Mouse (Mus musculus) spleen, adult 2 months (tissue): ENCODE results near the gene Gm43552. TPM values are rescaled to one million over a fixed set of nuclear protein-coding genes. Genes with fewer than 3 reads are reported as not detected.

Experiments
- DNase-seq, 2 experiments: peaks; one replicate each; pipeline versions ENCODE4 v3.0.0 to v3.0.0-alpha.2; 2012 to 2021; ENCODE audit warnings: low spot score in 2 of 2, low read depth in 1 of 2
- H3K27ac ChIP-seq: fragments of 200-500 bp; 2 replicates; pipeline ENCODE4 v1.5.1; 2012; ENCODE audit warnings: low read length, inconsistent platforms; ENCODE audit not compliant: insufficient read depth
- H3K27me3 ChIP-seq: fragments of 200-500 bp; 2 replicates; pipeline ENCODE4 v1.6.1; 2012; ENCODE audit warnings: mild to moderate bottlenecking, moderate library complexity, low read length, inconsistent platforms; ENCODE audit not compliant: control insufficient read depth, insufficient read depth
- H3K36me3 ChIP-seq: fragments of 200-500 bp; 2 replicates; pipeline ENCODE4 v1.6.1; 2012; ENCODE audit warnings: mild to moderate bottlenecking, low read length, inconsistent platforms; ENCODE audit not compliant: control insufficient read depth, insufficient read depth
- H3K4me1 ChIP-seq: fragments of 200-500 bp; 2 replicates; pipeline ENCODE4 v1.6.1; 2011; ENCODE audit warnings: inconsistent platforms; ENCODE audit not compliant: control insufficient read depth, insufficient read depth, insufficient read length
- H3K4me3 ChIP-seq: fragments of 200-500 bp; 2 replicates; pipeline ENCODE4 v1.5.1; 2011; ENCODE audit warnings: mild to moderate bottlenecking, inconsistent platforms; ENCODE audit not compliant: insufficient read depth, insufficient read length; ENCODE audit errors: extremely low read depth
- CTCF ChIP-seq: fragments of 200-500 bp; IDR thresholded peaks from 2 replicates; pipeline ENCODE4 v1.5.1; 2011; ENCODE audit warnings: mild to moderate bottlenecking, inconsistent platforms; ENCODE audit not compliant: insufficient read depth, insufficient read length, insufficient replicate concordance; ENCODE audit errors: extremely low read depth
- POLR2A ChIP-seq: fragments of 200-500 bp; IDR thresholded peaks from 2 replicates; pipeline ENCODE4 v1.6.1; 2011; ENCODE audit warnings: low read depth, low read length, inconsistent platforms
- WGBS: fragments of 180-500 bp; shearing (Covaris S2); methylation state at CpG from one replicate; pipeline ENCODE4 v1.1.7; 2018; 5-methylcytosine and 5-hydroxymethylcytosine counted together
- polyA plus RNA-seq: library from polyadenylated mRNA; depleted of rRNA; stranded (reverse); fragments of >200 nt; gene quantifications from 2 replicates; pipeline ENCODE4 v1.2.3, GENCODE M21; 2012

Gm43552 gene
- polyA plus RNA-seq, 1 experiment, result not detected

DNA sequence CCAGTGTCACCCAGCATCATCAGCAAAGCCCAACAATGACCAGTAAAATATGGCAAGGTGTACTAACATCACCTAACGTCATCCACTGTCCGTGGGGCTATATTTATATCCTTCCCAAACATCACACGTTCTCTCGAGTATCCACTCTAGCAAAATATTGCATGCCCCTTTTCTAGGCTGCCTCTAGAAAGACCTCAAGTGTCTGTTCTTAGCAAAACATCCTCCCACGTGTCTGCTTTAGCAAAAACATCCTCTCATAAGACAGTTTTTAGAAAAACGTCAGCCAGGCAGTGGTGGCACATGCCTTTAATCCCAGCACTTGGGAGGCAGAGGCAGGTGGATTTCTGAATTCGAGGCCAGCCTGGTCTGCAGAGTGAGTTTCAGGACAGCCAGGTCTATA is 7.6 kb upstream of the Gm43552 start:
- no peak overlapping the region for H3K27ac ChIP-seq
- no peaks in the 10 kb centered on the region for H3K27me3 ChIP-seq
- H3K4me3 ChIP-seq, result no peak overlapping the region
- H3K36me3 ChIP-seq, result no peaks in the 10 kb centered on the region
- no peaks in the 10 kb centered on the region for H3K4me1 ChIP-seq
- TF ChIP-seq CTCF, result no peak
- TF ChIP-seq POLR2A, result no peak
- 83% methylated on average over 7 of the region's 7 CpGs for WGBS
- no peak for DNase-seq

DNA sequence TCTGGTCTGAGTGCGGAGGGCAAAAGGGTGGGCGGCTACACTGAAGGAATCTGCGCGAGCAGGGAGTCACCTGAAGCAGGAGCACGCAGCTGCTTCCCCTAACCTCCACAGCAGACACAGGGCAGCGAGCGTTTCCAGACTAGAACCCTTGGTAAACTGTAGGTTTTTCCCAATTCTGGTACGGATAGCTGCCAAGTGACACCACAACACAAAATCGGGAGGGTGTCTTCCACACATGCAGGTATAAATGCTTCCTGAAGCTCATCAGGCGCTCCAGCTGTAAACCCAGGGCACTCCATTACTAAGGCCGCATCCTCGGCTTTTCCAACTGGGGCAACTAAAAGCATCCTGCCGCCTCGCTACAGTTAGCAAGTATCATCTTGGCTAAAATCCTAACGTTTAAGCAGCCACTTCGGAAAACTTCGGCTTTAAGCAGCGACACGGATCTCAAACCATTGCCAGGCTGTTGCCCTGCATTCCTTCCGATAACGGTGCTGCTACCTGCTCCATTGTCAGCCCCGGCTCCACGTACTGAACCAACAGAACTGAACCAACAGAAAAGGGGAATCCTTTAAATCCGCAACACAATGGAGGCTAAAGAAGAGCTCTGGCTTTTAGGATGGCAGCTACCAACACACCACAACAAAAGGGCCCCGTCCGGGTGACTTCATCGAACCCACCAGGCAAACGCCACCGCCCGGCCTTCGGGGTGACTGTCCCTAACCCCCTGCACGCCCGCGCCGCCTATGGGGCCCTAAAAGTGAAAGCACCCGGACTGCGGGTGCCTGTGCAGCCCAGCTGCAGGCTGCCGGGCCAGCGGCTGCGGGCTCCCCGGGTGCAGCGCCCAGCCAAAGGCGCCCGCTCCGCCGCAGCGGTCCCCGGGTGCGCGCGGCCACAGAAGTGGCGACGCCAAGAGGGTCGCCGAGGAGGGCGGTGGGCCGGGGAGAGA is 592 bp downstream of the Gm43552 start:
- TF ChIP-seq POLR2A (no peak), CTCF (peak; percentile 17; the same call in 1 of the 2 replicates)
- no peaks in the 10 kb centered on the region for H3K27me3 ChIP-seq
- peak overlapping the region; percentile 60 for H3K4me3 ChIP-seq
- DNase-seq, result peak; percentile 74 to 79
- under 1% methylated on average over 46 of the region's 57 CpGs for WGBS
- H3K36me3 ChIP-seq, result peaks cover 3% of the 10 kb centered on the region; the same call in 1 of the 2 replicates
- H3K4me1 ChIP-seq, result peaks cover 7% of the 10 kb centered on the region; the same call in 1 of the 2 replicates
- peak overlapping the region; percentile 93 for H3K27ac ChIP-seq

DNA sequence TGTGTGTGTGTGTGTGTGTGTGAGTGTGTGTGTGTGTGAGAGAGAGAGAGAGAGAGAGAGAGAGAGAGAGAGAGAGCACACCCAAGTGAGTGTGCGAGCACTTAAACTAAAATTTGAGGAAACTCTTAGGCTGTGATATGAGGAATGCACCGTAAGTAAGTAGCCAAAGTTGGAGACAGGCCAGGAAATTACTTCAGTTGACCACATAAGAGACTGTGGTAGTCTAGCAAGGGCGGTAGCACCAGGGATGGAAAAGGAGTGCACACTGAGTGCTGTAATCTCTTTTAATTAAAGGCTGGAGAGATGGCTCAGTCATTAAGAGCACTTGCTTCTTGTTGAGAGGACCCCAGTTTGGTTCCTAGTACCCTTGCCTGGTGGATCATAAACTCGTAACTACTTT is 2.8 kb downstream of the Gm43552 start:
- no peak for DNase-seq
- peak overlapping the region; percentile 16; the same call in 1 of the 2 replicates for H3K4me3 ChIP-seq
- no peaks in the 10 kb centered on the region for H3K27me3 ChIP-seq
- H3K36me3 ChIP-seq, result peaks cover 3% of the 10 kb centered on the region; the same call in 1 of the 2 replicates
- WGBS, result 24% methylated on average over 4 of the region's 4 CpGs
- peaks cover 7% of the 10 kb centered on the region; the same call in 1 of the 2 replicates for H3K4me1 ChIP-seq
- peak overlapping the region; percentile 92 for H3K27ac ChIP-seq
- TF ChIP-seq POLR2A (no peak), CTCF (no peak)

DNA sequence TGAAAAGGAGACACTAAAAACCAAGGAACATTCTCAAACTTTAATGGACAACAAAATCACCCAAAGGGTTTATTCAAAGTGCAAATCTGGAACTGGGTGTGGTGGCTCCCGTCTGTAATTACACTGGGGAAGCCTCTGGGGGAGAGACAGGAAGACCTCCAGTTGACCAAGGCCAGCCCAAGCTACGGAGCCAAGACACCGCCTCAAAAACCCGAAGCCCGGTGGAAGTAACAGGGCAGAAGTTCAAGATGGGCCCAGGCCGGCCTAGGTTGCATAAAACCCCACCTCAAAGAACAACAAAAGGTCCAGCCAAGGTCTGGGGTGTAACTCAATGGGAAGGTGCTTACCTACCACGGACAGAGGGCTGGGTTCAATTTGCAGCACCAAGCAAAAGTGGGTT is 3.9 kb downstream of the Gm43552 start:
- DNase-seq, result peak in 1 of 2 experiments; percentile 17
- WGBS, result 35% methylated on average over 7 of the region's 7 CpGs

DNA sequence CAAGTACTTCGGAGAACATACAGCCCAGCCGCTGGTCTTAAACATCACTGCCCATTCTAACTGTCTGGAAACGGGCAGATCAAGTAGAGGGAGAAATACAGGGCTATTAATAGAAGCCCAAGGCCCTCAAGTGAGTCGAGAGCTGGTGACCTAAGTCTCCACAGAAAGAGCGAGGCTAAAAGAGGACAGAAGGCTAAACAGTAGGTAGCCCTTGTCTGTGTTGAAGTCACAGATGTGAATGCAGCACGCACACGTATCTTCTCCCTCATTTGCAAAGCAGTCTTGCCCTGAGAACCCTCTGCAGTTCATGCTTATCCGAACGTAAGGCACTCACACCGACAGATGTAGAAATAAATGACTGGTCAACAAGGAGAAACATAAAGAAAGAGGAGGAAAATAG is 5.3 kb downstream of the Gm43552 start:
- TF ChIP-seq POLR2A (no peak), CTCF (no peak)
- peak overlapping the region; percentile 92 for H3K27ac ChIP-seq

More for the DNA sequence above, 3.9 kb downstream of the Gm43552 start:
- Histone ChIP-seq H3K27me3 (no peaks in the 10 kb centered on the region), H3K36me3 (peaks cover 3% of the 10 kb centered on the region; the same call in 1 of the 2 replicates), H3K4me1 (peaks cover 14% of the 10 kb centered on the region), H3K27ac (peak overlapping the region; percentile 92), H3K4me3 (peak overlapping the region; percentile 10; the same call in 1 of the 2 replicates)
- TF ChIP-seq POLR2A (no peak), CTCF (no peak)

DNA sequence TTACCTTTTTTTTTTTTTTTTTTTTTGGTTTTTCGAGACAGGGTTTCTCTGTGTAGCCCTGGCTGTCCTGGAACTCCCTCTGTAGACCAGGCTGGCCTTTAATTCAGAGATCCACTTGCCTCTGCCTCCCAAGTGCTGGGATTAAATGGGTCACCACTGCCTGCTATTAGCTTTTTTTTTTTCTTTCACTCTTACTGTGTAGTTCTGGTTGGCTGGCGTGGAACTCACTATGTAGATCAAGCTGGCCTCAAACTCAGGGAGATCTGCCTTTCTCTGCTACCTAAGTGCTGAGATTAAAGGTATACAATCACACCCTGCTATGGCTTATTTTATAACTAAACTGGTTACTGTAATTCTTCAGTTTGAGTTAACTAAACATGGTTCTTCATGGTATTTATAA is 6.1 kb downstream of the Gm43552 start:
- Histone ChIP-seq H3K36me3 (peaks cover 3% of the 10 kb centered on the region; the same call in 1 of the 2 replicates), H3K27ac (peak overlapping the region; percentile 87), H3K4me3 (no peak overlapping the region), H3K4me1 (peaks cover 17% of the 10 kb centered on the region), H3K27me3 (no peaks in the 10 kb centered on the region)
- TF ChIP-seq POLR2A, result no peak
- no peak for TF ChIP-seq CTCF
- WGBS, result 22% methylated on average over 2 of the region's 2 CpGs
- DNase-seq, result no peak

More for the DNA sequence above, 5.3 kb downstream of the Gm43552 start:
- H3K36me3 ChIP-seq, result peaks cover 3% of the 10 kb centered on the region; the same call in 1 of the 2 replicates
- no peaks in the 10 kb centered on the region for H3K27me3 ChIP-seq
- WGBS, result 33% methylated on average over 10 of the region's 10 CpGs
- peaks cover 14% of the 10 kb centered on the region for H3K4me1 ChIP-seq
- peak in 1 of 2 experiments; percentile 25 for DNase-seq
- peak overlapping the region; percentile 19; the same call in 1 of the 2 replicates for H3K4me3 ChIP-seq
